Comparison of ENCODE assay signal across 10 mouse cellular contexts in the genomic region with DNA sequence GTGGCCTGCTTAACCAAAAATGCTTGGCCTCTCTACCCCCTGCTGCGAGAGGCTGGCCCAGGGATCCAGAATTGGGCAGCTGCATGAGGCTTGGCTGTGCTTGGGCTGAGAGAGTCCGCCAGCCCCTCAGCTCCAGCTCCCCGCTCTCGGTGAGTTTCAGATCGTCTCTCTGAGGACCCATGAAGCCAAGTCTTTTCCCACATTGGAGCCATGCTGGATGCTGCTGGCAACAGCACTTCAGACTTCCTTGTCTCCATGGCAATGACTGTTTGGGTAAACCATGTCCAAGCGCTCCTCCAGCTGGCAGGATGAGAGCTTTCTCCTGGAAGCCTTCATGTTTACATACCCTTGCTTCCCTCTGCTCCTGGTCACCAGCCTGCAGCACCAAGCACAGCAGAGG. TPM values are rescaled to one million over a fixed set of nuclear protein-coding genes. Genes with fewer than 3 reads are reported as not detected.
DNase-seq lines count a peak whose midpoint lies in the region; ATAC-seq lines count a peak whose summit lies in the region.
"Had no signal": no experiment of that assay in that cellular context is flagged by ENCODE, and none has a peak within 500 bp of the region (broad histone marks: within the 10 kb centered on the region; RNA-seq: fewer than 3 reads in every experiment).

No protein-coding gene starts in this region.

- H3K4me2 ChIP-seq in forebrain, embryonic 14.5 days (ENCODE audit: low read length), result no peak overlapping the region
- H3K4me2 ChIP-seq in lung, embryonic 16.5 days (ENCODE audit: low read depth, low read length), result no peak overlapping the region

- no peaks in the 10 kb centered on the region for H3K36me3 ChIP-seq in forebrain, embryonic 14.5 days (ENCODE audit: control insufficient read depth, insufficient read depth, low read length)
- H3K36me3 ChIP-seq in forebrain, embryonic 10.5 days (replicated peaks), result no peaks in the 10 kb centered on the region
- no peaks in the 10 kb centered on the region for H3K36me3 ChIP-seq in lung, embryonic 16.5 days (ENCODE audit: control insufficient read depth, insufficient read depth, low read length)

- peak; percentile 64 for DNase-seq in forebrain, embryonic 14.5 days (ENCODE audit: low spot score)
- DNase-seq in forebrain, embryonic 10.5 days (ENCODE audit: extremely low spot score, low spot score), result no peak
- DNase-seq in urinary bladder, postnatal 14 days (ENCODE audit: low spot score), result peak; percentile 55
- no peak for DNase-seq in urinary bladder, postnatal 4 days (ENCODE audit: low spot score in 2 of 2)
- peak; percentile 76 for DNase-seq in kidney, adult 9 months
- DNase-seq in B cell, adult 2 months, result no peak
- DNase-seq in adrenal gland, postnatal 4 days (ENCODE audit: low spot score in 2 of 2), result no peak

- H3K9ac ChIP-seq in forebrain, embryonic 14.5 days (ENCODE audit: low read length), result no peak overlapping the region
- no peak overlapping the region for H3K9ac ChIP-seq in lung, embryonic 16.5 days (ENCODE audit: low read length)

- no peak overlapping the region for H3K4me3 ChIP-seq in forebrain, embryonic 14.5 days (ENCODE audit: low read depth, low read length)
- no peak overlapping the region for H3K4me3 ChIP-seq in forebrain, embryonic 10.5 days
- no peak overlapping the region for H3K4me3 ChIP-seq in lung, embryonic 16.5 days (ENCODE audit: low read length)

- 73% methylated on average over 6 of the region's 6 CpGs for WGBS in forebrain, embryonic 14.5 days
- WGBS in forebrain, embryonic 10.5 days, result 84% methylated on average over 6 of the region's 6 CpGs
- 22% methylated on average over 6 of the region's 6 CpGs for WGBS in lung, embryonic 16.5 days

- no peaks in the 10 kb centered on the region for H3K27me3 ChIP-seq in forebrain, embryonic 14.5 days (replicated peaks; ENCODE audit: control insufficient read depth, insufficient read depth, low read length)
- H3K27me3 ChIP-seq in forebrain, embryonic 10.5 days (ENCODE audit: poor library complexity, severe bottlenecking), result no peaks in the 10 kb centered on the region
- H3K27me3 ChIP-seq in lung, embryonic 16.5 days (ENCODE audit: control insufficient read depth, insufficient read depth, low read depth, low read length), result no peaks in the 10 kb centered on the region

- no peaks in the 10 kb centered on the region for H3K9me3 ChIP-seq in forebrain, embryonic 14.5 days (replicated peaks; ENCODE audit: control insufficient read depth, low read length)
- H3K9me3 ChIP-seq in forebrain, embryonic 10.5 days, result no peaks in the 10 kb centered on the region
- H3K9me3 ChIP-seq in lung, embryonic 16.5 days (ENCODE audit: control insufficient read depth, low read length), result no peaks in the 10 kb centered on the region

- H3K27ac ChIP-seq in forebrain, embryonic 14.5 days (ENCODE audit: low read depth, low read length), result no peak overlapping the region
- no peak overlapping the region for H3K27ac ChIP-seq in forebrain, embryonic 10.5 days
- H3K27ac ChIP-seq in lung, embryonic 16.5 days (ENCODE audit: low read length), result peak overlapping the region; percentile 45; the same call in 1 of the 2 replicates

- H3K4me1 ChIP-seq in forebrain, embryonic 14.5 days (ENCODE audit: control insufficient read depth, insufficient read depth, low read length), result no peaks in the 10 kb centered on the region
- no peaks in the 10 kb centered on the region for H3K4me1 ChIP-seq in forebrain, embryonic 10.5 days
- H3K4me1 ChIP-seq in lung, embryonic 16.5 days (replicated peaks; ENCODE audit: control insufficient read depth, insufficient read depth, low read length), result peaks cover 6% of the 10 kb centered on the region

- no peak for ATAC-seq in forebrain, embryonic 14.5 days
- ATAC-seq in lung, embryonic 16.5 days (ENCODE audit: low read depth), result peak; percentile 84

RNA-seq across cellular contexts. Expression of gene 1700029H14Rik, which starts 23.4 kb away (rescaled TPM):
- not detected in 2 replicates for polyA plus RNA-seq in forebrain, embryonic 14.5 days (2014; fragmentation: Nextera tagmentation; extraction: Ambion mirVana)
- not detected in 2 replicates for polyA plus RNA-seq in forebrain, embryonic 10.5 days (2016; fragmentation: Nextera tagmentation; extraction: Ambion mirVana)
- polyA plus RNA-seq in lung, embryonic 16.5 days (2015; fragmentation: Nextera tagmentation; extraction: Ambion mirVana), result not detected in 2 replicates
- total RNA-seq in adrenal gland, postnatal 4 days (2021), result under 1 TPM; 0.22 to 0.37 TPM
- polyA plus RNA-seq: embryonic facial prominence, embryonic 11.5 days; liver, embryonic 16.5 days had no signal

RNA-seq across cellular contexts. Expression of gene Gas6, which starts 44.5 kb away (rescaled TPM):
- 9.7 and 12.5 TPM in 2 replicates for polyA plus RNA-seq in forebrain, embryonic 14.5 days (2014; fragmentation: Nextera tagmentation; extraction: Ambion mirVana)
- polyA plus RNA-seq in forebrain, embryonic 10.5 days (2016; fragmentation: Nextera tagmentation; extraction: Ambion mirVana), result 6.1 and 7.6 TPM in 2 replicates
- 78.0 and 83.8 TPM in 2 replicates for polyA plus RNA-seq in lung, embryonic 16.5 days (2015; fragmentation: Nextera tagmentation; extraction: Ambion mirVana)
- 100 to 1,000 TPM; 158 to 160 TPM for total RNA-seq in adrenal gland, postnatal 4 days (2021)

Comparison
In these comparisons a context has a peak if more than half of its experiments do, and no peak if none do; other contexts are left out.
1. DNase-seq: peak in forebrain, embryonic 14.5 days (single experiment), urinary bladder, postnatal 14 days (single experiment) and kidney, adult 9 months (single experiment); none in forebrain, embryonic 10.5 days (single experiment), urinary bladder, postnatal 4 days (0 of 2), B cell, adult 2 months (0 of 2) and adrenal gland, postnatal 4 days (0 of 2).